Mouse (Mus musculus) MEL (cell line): ENCODE measurements around the gene Gstcd. TPM values are rescaled to one million over a fixed set of nuclear protein-coding genes. Genes with fewer than 3 reads are reported as not detected.

Source experiments
- DNase-seq: peaks from one replicate; pipeline ENCODE4 v3.0.0; 2011; ENCODE audit warnings: low read depth, low spot score
- H3K27ac ChIP-seq: 2 replicates; pipeline ENCODE4 v1.5.1; 2012; ENCODE audit warnings: low read depth, mild to moderate bottlenecking, control low read depth, low read length, moderate library complexity; ENCODE audit not compliant: control insufficient read depth
- H3K27me3 ChIP-seq, 2 experiments: fragments of 150-350 bp in 1 of 2; sonication (generic) in 1 of 2; 2 replicates each; pipeline ENCODE4 v1.6.1; 2012; ENCODE audit warnings: low read length in 2 of 2, mild to moderate bottlenecking in 2 of 2, improper control_type of control experiment in 1 of 2, moderate library complexity in 1 of 2; ENCODE audit not compliant: insufficient read depth in 2 of 2, control insufficient read depth in 1 of 2
- H3K36me3 ChIP-seq, 2 experiments: 2 replicates each; pipeline ENCODE4 v1.6.1; 2012 to 2014; ENCODE audit warnings: low read length in 2 of 2, improper control_type of control experiment in 1 of 2, inconsistent platforms in 1 of 2, mild to moderate bottlenecking in 1 of 2; ENCODE audit not compliant: insufficient read depth in 2 of 2, control insufficient read depth in 1 of 2
- H3K4me1 ChIP-seq, 2 experiments: fragments of 150-350 bp in 1 of 2; sonication (generic) in 1 of 2; 2 replicates each; pipeline ENCODE4 v1.6.1; 2012; ENCODE audit warnings: low read length in 2 of 2, improper control_type of control experiment in 1 of 2, mild to moderate bottlenecking in 1 of 2; ENCODE audit not compliant: insufficient read depth in 2 of 2, control insufficient read depth in 1 of 2
- H3K4me3 ChIP-seq, 2 experiments: fragments of 150-350 bp in 1 of 2; sonication (generic) in 1 of 2; 2 replicates each; pipeline ENCODE4 v1.5.1; 2012; ENCODE audit warnings: low read depth in 2 of 2, low read length in 2 of 2, mild to moderate bottlenecking in 2 of 2, moderate library complexity in 2 of 2, control low read depth in 1 of 2, improper control_type of control experiment in 1 of 2; ENCODE audit not compliant: control insufficient read depth in 1 of 2, insufficient read depth in 1 of 2
- H3K79me2 ChIP-seq: 2 replicates; pipeline ENCODE4 v1.6.1; 2012; ENCODE audit warnings: mild to moderate bottlenecking, low read length, moderate library complexity; ENCODE audit not compliant: control insufficient read depth, poor library complexity, insufficient read depth
- H3K9ac ChIP-seq: 2 replicates; pipeline ENCODE4 v1.6.1; 2012; ENCODE audit warnings: low read depth, mild to moderate bottlenecking, control low read depth, low read length, moderate library complexity; ENCODE audit not compliant: control insufficient read depth, poor library complexity, severe bottlenecking
- H3K9me3 ChIP-seq: fragments of 150-350 bp; sonication (generic); replicated peaks from 2 replicates; pipeline ENCODE4 v1.6.1; 2012; ENCODE audit warnings: mild to moderate bottlenecking, low read length, improper control_type of control experiment, moderate library complexity; ENCODE audit not compliant: insufficient read depth
- CHD1 ChIP-seq: IDR thresholded peaks from 2 replicates; pipeline ENCODE4 v1.6.1; 2012; ENCODE audit warnings: low read depth, mild to moderate bottlenecking, inconsistent platforms, low read length, improper control_type of control experiment
- E2F4 ChIP-seq: IDR thresholded peaks from 2 replicates; pipeline ENCODE4 v1.6.1; 2011; ENCODE audit warnings: low read depth, low read length, improper control_type of control experiment, borderline replicate concordance
- HCFC1 ChIP-seq: IDR thresholded peaks from 2 replicates; pipeline ENCODE4 v1.6.1; 2012; ENCODE audit warnings: low read depth, mild to moderate bottlenecking, inconsistent platforms, low read length, improper control_type of control experiment, moderate library complexity
- MAX ChIP-seq: IDR thresholded peaks from 2 replicates; pipeline ENCODE4 v1.6.1; 2011; ENCODE audit warnings: low read length, improper control_type of control experiment
- MAZ ChIP-seq: IDR thresholded peaks from 2 replicates; pipeline ENCODE4 v1.6.1; 2012; ENCODE audit warnings: low read depth, mild to moderate bottlenecking, inconsistent platforms, low read length, improper control_type of control experiment
- MEF2A ChIP-seq: IDR thresholded peaks from 2 replicates; pipeline ENCODE4 v1.6.1; 2014; ENCODE audit warnings: low read depth, mild to moderate bottlenecking, inconsistent platforms, low read length, improper control_type of control experiment; ENCODE audit not compliant: poor library complexity, insufficient replicate concordance, severe bottlenecking; ENCODE audit errors: extremely low read depth
- MXI1 ChIP-seq: IDR thresholded peaks from 2 replicates; pipeline ENCODE4 v1.6.1; 2011; ENCODE audit warnings: mild to moderate bottlenecking, low read depth, low read length, improper control_type of control experiment
- NRF1 ChIP-seq: IDR thresholded peaks from 2 replicates; pipeline ENCODE4 v1.6.1; 2014; ENCODE audit warnings: low read depth, mild to moderate bottlenecking, inconsistent platforms, low read length, improper control_type of control experiment, moderate library complexity; ENCODE audit not compliant: poor library complexity, insufficient read depth, severe bottlenecking
- POLR2AphosphoS2 ChIP-seq: IDR thresholded peaks from 2 replicates; pipeline ENCODE4 v1.6.1; 2011; ENCODE audit warnings: low read length, improper control_type of control experiment
- POLR2AphosphoS5 ChIP-seq: IDR thresholded peaks from 2 replicates; pipeline ENCODE4 v1.6.1; 2012; ENCODE audit warnings: low read depth, borderline replicate concordance, mild to moderate bottlenecking, inconsistent platforms, low read length, moderate library complexity, mixed read lengths
- RAD21 ChIP-seq: IDR thresholded peaks from 2 replicates; pipeline ENCODE4 v1.6.1; 2011; ENCODE audit warnings: mild to moderate bottlenecking, low read depth, low read length, improper control_type of control experiment
- SIN3A ChIP-seq: IDR thresholded peaks from 2 replicates; pipeline ENCODE4 v1.6.1; 2012; ENCODE audit warnings: low read length, improper control_type of control experiment, inconsistent platforms
- SMC3 ChIP-seq: IDR thresholded peaks from 2 replicates; pipeline ENCODE4 v1.6.1; 2011; ENCODE audit warnings: low read depth, low read length, improper control_type of control experiment
- TCF12 ChIP-seq: IDR thresholded peaks from 2 replicates; pipeline ENCODE4 v1.6.1; 2014; ENCODE audit warnings: low read depth, mild to moderate bottlenecking, inconsistent platforms, low read length, improper control_type of control experiment, moderate library complexity
- UBTF ChIP-seq: IDR thresholded peaks from 2 replicates; pipeline ENCODE4 v1.6.1; 2012; ENCODE audit warnings: low read depth, mild to moderate bottlenecking, inconsistent platforms, low read length, improper control_type of control experiment, moderate library complexity, borderline replicate concordance; ENCODE audit not compliant: insufficient read depth
- USF1 ChIP-seq: IDR thresholded peaks from 2 replicates; pipeline ENCODE4 v1.6.1; 2014; ENCODE audit warnings: low read depth, mild to moderate bottlenecking, inconsistent platforms, low read length, improper control_type of control experiment, moderate library complexity
- ZNF384 ChIP-seq: IDR thresholded peaks from 2 replicates; pipeline ENCODE4 v1.6.1; 2012; ENCODE audit warnings: low read depth, mild to moderate bottlenecking, inconsistent platforms, low read length, improper control_type of control experiment
- polyA plus RNA-seq, 2 experiments: library from polyadenylated mRNA; stranded (reverse) in 1 of 2; unstranded in 1 of 2; fragments of >175 nt in 1 of 2; fragments of >200 nt in 1 of 2; gene quantifications; 2 replicates each; pipeline versions ENCODE4 v1.2.1 to v1.2.4; 2012; ENCODE audit warnings: low replicate concordance in 2 of 2, low read depth in 1 of 2; ENCODE audit not compliant: insufficient read length in 2 of 2, insufficient read depth in 1 of 2, missing spikeins in 1 of 2
- total RNA-seq: library from RNA; depleted of rRNA; stranded (reverse); fragments of 300-350 nt; gene quantifications from 2 replicates; pipeline ENCODE4 v1.2.3, GENCODE M21; 2012

The Gstcd gene
- total and polyA plus RNA-seq, 3 experiments, result 15.5 to 19.2 TPM; not detected in 1

DNA sequence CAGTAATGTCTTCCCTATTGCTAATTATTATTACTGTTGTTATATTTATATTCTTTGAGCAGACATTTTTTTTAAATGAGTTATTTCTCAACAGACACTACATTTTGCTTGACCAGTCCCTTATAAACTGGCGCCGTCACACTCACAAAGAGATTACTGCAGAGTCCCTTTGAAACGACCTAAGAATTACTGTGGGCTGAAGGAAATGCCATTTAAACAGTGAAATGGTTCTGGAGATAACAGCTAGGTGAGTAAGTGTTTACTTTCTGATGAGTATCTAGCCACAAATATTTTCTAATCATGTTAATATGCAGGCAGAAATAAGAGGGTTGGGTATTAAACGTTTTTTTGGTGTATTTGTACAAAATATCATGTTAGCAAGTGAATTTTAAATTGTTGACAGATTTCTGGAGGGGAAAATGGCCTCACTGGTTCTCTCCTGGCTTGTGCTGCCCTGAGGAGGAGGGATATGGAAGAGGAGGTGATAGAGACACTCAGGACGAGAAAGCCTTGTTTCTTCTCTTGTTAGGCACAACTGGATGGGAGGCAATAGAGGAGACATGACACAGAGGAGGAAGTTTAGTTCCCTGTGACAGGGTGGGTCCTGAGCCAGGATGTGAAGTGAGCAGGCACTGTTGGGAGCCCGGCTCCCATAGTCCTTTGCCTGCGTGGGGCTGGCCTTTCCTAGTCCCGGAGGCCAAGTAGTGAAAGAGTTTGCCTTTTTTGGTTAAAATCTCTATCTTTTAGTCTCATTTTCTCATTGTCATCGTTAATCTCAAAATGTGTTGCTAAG, 126.9 kb downstream of the Gstcd start:
- peaks cover 0 to 9% of the 10 kb centered on the region in 2 experiments; a peak in 2 of 4 replicates for H3K4me1 ChIP-seq
- H3K9me3 ChIP-seq, result no peaks in the 10 kb centered on the region
- H3K36me3 ChIP-seq, result peaks cover 0 to 2% of the 10 kb centered on the region in 2 experiments; a peak in 1 of 4 replicates
- no peak overlapping the region for H3K4me3 ChIP-seq
- DNase-seq, result no peak
- no peak for TF ChIP-seq POLR2AphosphoS2
- TF ChIP-seq HCFC1, result no peak
- no peak for TF ChIP-seq ZNF384
- no peak for TF ChIP-seq MEF2A
- no peak for TF ChIP-seq MAZ
- TF ChIP-seq POLR2AphosphoS5, result no peak
- TF ChIP-seq CHD1, result no peak
- TF ChIP-seq NRF1, result no peak
- TF ChIP-seq MAX, result no peak
- TF ChIP-seq UBTF, result no peak
- TF ChIP-seq, all 39 proteins: peak for 0
- Histone ChIP-seq H3K27ac (no peak overlapping the region), H3K9ac (no peak overlapping the region), H3K27me3 (no peaks in the 10 kb centered on the region), H3K79me2 (no peaks in the 10 kb centered on the region)

DNA sequence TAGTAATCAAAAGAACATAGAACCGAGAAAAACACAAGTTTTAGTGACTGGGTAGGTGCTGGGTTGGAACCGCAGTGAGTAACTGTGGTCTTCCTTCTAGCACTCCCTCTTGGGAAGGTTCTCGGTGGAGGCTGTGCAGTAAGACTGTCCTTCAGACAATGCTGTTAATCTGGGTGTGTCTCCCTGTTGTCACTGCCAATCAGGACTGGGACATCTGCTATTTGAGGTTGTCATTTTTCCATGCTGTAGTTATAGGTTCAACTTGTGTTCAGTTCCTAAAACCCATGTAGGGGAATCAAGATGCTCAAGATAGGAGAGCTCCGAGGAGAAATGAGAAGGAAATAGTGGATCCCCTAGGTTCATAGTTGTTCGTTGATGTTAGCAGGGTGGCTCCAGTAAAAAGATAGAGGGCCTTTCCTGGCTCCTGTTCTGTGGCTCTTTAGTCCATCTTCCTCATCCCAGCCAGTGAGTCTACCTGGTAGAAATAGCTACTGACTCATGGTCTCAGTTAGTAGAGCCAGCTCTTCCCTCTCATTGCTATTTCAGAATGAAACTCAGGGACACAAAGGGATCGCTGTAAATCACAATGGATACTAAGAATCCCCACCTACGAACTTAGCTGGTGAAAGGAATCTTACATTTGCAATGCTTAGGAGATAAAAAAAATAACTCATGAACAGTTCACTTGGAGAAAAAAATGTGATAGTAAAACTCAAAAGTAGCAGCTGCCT, 129.0 kb downstream of the Gstcd start:
- Histone ChIP-seq H3K27me3 (no peaks in the 10 kb centered on the region), H3K36me3 (peaks cover 0 to 2% of the 10 kb centered on the region in 2 experiments; a peak in 1 of 4 replicates), H3K27ac (no peak overlapping the region), H3K4me3 (no peak overlapping the region), H3K4me1 (peaks cover 0 to 9% of the 10 kb centered on the region in 2 experiments; a peak in 2 of 4 replicates), H3K79me2 (no peaks in the 10 kb centered on the region), H3K9ac (no peak overlapping the region), H3K9me3 (no peaks in the 10 kb centered on the region)
- no peak for DNase-seq
- TF ChIP-seq UBTF, result no peak
- no peak for TF ChIP-seq E2F4
- no peak for TF ChIP-seq POLR2AphosphoS5
- no peak for TF ChIP-seq TCF12
- TF ChIP-seq SMC3, result no peak
- TF ChIP-seq RAD21, result no peak
- TF ChIP-seq MXI1, result no peak
- no peak for TF ChIP-seq USF1
- TF ChIP-seq ZNF384, result no peak
- TF ChIP-seq POLR2AphosphoS2, result no peak
- no peak for TF ChIP-seq MAX
- no peak for TF ChIP-seq SIN3A
- no peak for TF ChIP-seq NRF1
- TF ChIP-seq MAZ, result no peak
